Mouse (Mus musculus): ENCODE measurements at regions not wholly inside any gene's neighbourhood (a gene's known extent, or its start where the extent isn't known, plus 50 kb on each side); places are given as distances from the start of the nearest gene placed in this dataset.
"Not testable (repeated sequence)": the region's sequence is repeated elsewhere in the genome, so short reads cannot be mapped to it uniquely, and the experiment has no call there.

DNA sequence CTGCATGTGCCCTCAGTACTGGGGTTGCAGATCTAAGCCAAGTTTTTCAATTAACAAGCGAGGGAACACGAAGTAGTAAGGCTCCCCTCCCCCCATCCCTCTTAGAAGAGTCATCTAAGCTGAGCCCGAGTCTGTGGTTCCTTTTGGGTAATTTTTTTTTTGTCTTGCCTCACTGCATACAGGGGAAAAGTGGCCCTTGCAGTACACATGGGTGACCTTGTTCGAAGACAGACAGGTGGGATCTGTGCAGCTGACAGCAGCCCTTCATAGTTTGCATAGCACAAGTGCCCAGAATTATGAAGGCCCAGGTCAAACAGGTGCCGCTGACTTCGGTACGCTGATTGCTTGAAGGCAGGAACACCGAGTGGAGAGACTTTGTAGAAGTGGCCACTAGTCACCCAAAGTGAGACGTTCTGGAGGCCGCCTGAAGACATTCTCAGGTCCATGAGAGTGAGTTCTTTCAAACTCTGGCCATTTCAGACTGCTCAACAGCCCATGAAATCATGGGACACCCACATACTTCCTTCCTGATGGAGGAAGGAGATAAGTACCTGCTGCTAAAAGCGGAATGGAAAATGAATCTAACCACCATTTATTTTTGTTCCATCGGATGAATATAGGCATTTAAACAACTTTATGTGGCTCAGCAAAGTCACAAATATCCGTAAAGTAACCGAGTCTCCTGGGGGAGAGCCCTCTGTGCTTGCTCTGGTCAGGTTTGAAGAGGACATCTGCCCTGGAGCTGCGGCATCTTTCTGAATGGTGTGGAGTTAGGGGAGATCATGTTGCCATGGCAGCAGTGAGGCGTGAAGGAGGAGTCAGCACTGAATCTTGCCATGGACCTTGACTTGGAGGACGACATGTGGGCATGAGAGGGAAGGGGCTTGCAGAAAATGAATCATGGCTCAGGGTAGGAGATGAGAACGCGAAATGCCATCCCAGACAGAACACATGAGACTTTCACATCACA, 79.8 kb upstream of the Rpl34 start:
- no peak for TF ChIP-seq CTCF (IDR thresholded peaks at IDR 0.05; ENCODE audit: low read depth)
- no peak for TF ChIP-seq EP300 (IDR thresholded peaks at IDR 0.05; ENCODE audit: low read depth)
- H3K4me1 ChIP-seq (ENCODE audit: control insufficient read depth, insufficient read depth): no peaks in the 10 kb centered on the region
- no peak overlapping the region for H3K4me2 ChIP-seq (ENCODE audit: low read depth, low read length)
- DNase-seq (ENCODE audit: low spot score) (no peak), ATAC-seq (ENCODE audit: insufficient read depth, low read depth) (no peak)
- 65% methylated on average over 19 of the region's 19 CpGs for WGBS
- H3K9ac ChIP-seq (replicated peaks; ENCODE audit: low read depth, low read length): no peak overlapping the region
- H3K9me3 ChIP-seq (replicated peaks; ENCODE audit: control insufficient read depth, low read length): no peaks in the 10 kb centered on the region
- H3K27ac ChIP-seq (ENCODE audit: low read depth): no peak overlapping the region
- H3K36me3 ChIP-seq (replicated peaks; ENCODE audit: control insufficient read depth, insufficient read depth, low read length): no peaks in the 10 kb centered on the region
- H3K4me3 ChIP-seq (ENCODE audit: low read depth, low read length): no peak overlapping the region
- no peaks in the 10 kb centered on the region for H3K27me3 ChIP-seq (ENCODE audit: control insufficient read depth, insufficient read depth, low read length)

DNA sequence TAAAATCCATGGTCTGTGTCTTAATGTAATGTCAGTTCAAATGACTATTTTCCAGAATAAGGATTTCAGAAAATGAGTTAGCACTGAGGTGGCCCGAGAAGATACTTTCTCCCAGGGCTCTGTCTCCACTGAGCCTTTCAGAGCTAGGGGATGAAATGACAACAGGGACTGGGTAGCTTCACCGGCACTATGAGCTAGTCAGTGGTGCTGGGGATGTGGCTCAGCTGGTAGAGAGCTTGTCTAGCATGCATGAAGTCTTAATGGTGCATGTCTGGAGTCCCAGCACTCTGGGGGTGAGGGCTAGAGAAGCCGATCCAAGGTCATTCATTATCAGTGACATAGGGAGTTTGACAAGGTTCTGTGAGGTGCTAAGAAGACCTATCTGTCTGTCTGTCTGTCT, 75.1 kb upstream of the Rpl34 start:
- ATAC-seq (ENCODE audit: insufficient read depth, low read depth) (no peak), DNase-seq (ENCODE audit: low spot score) (no peak)
- H3K9ac ChIP-seq (replicated peaks; ENCODE audit: low read depth, low read length): no peak overlapping the region
- H3K27me3 ChIP-seq (ENCODE audit: control insufficient read depth, insufficient read depth, low read length): no peaks in the 10 kb centered on the region
- no peaks in the 10 kb centered on the region for H3K9me3 ChIP-seq (replicated peaks; ENCODE audit: control insufficient read depth, low read length)
- TF ChIP-seq CTCF (IDR thresholded peaks at IDR 0.05; ENCODE audit: low read depth) (no peak), EP300 (IDR thresholded peaks at IDR 0.05; ENCODE audit: low read depth) (no peak)
- no peaks in the 10 kb centered on the region for H3K36me3 ChIP-seq (replicated peaks; ENCODE audit: control insufficient read depth, insufficient read depth, low read length)
- H3K4me1 ChIP-seq (ENCODE audit: control insufficient read depth, insufficient read depth): no peaks in the 10 kb centered on the region
- no peak overlapping the region for H3K4me2 ChIP-seq (ENCODE audit: low read depth, low read length)
- 78% methylated on average over 3 of the region's 3 CpGs for WGBS
- no peak overlapping the region for H3K27ac ChIP-seq (ENCODE audit: low read depth)
- no peak overlapping the region for H3K4me3 ChIP-seq (ENCODE audit: low read depth, low read length)

DNA sequence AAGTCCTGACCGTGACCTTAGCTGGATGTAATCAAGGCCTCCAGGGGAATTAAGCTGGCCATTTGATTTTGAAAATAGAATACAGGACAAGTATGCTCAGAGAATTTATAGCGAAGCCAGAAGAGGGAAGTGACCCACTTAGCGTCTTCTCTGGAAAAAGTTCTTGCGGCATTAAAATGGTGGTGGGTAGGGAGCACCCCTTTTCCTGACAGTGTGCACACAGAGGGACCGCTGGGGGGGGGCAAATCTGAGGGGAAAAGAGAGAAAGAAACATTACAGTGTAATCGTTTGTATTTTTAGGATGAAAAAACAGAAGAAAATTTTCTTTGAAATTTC, 74.1 kb upstream of the Rpl34 start:
- DNase-seq (ENCODE audit: low spot score) (no peak), ATAC-seq (ENCODE audit: insufficient read depth, low read depth) (no peak)
- Histone ChIP-seq H3K4me1 (ENCODE audit: control insufficient read depth, insufficient read depth) (no peaks in the 10 kb centered on the region), H3K4me2 (ENCODE audit: low read depth, low read length) (no peak overlapping the region), H3K27ac (ENCODE audit: low read depth) (no peak overlapping the region), H3K27me3 (ENCODE audit: control insufficient read depth, insufficient read depth, low read length) (no peaks in the 10 kb centered on the region), H3K9me3 (replicated peaks; ENCODE audit: control insufficient read depth, low read length) (no peaks in the 10 kb centered on the region), H3K9ac (replicated peaks; ENCODE audit: low read depth, low read length) (no peak overlapping the region), H3K36me3 (replicated peaks; ENCODE audit: control insufficient read depth, insufficient read depth, low read length) (no peaks in the 10 kb centered on the region), H3K4me3 (ENCODE audit: low read depth, low read length) (no peak overlapping the region)
- 64% methylated on average over 6 of the region's 6 CpGs for WGBS
- TF ChIP-seq EP300 (IDR thresholded peaks at IDR 0.05; ENCODE audit: low read depth) (no peak), CTCF (IDR thresholded peaks at IDR 0.05; ENCODE audit: low read depth) (no peak)

DNA sequence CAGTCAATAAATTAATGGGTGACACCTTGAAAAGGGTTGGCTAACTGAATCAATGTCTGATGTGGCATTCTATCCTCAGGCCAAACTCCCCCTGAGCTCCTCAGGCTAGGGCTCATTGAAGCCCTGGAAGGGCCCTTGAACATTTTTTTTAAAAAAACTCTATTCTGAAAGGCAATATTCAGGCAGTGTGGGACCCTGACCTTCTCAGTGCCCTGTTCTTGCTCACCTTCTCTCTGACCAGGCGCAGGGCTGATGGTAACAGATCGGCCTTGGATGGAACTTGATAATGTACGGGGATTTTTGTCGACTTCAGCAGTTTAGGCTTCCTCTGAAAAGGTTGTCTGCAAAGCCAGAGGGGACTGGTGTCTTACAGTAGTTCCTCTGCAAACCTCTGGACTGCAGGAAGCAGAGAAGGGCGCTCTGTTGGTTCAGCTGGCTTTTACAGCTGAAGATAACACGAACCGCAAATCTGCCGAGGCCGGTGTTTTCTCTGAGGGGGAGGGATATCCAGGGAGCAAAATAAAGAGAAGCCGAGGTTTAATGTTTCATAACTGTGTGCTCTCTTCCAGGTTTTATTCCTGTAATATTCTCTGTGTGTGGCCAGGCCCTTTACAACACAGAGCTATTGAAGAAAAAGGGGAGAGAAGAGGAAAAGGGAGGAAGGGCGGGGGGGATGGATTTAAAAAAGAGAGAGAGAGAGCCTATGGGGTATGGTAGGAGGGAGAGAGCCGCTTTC, 73.6 kb upstream of the Rpl34 start:
- DNase-seq (ENCODE audit: low spot score): no peak
- no peak for ATAC-seq (ENCODE audit: insufficient read depth, low read depth)
- Histone ChIP-seq H3K4me1 (ENCODE audit: control insufficient read depth, insufficient read depth) (no peaks in the 10 kb centered on the region), H3K9ac (replicated peaks; ENCODE audit: low read depth, low read length) (no peak overlapping the region), H3K9me3 (replicated peaks; ENCODE audit: control insufficient read depth, low read length) (no peaks in the 10 kb centered on the region), H3K27ac (ENCODE audit: low read depth) (no peak overlapping the region), H3K4me2 (ENCODE audit: low read depth, low read length) (no peak overlapping the region), H3K36me3 (replicated peaks; ENCODE audit: control insufficient read depth, insufficient read depth, low read length) (no peaks in the 10 kb centered on the region), H3K4me3 (ENCODE audit: low read depth, low read length) (no peak overlapping the region), H3K27me3 (ENCODE audit: control insufficient read depth, insufficient read depth, low read length) (no peaks in the 10 kb centered on the region)
- no peak for TF ChIP-seq EP300 (IDR thresholded peaks at IDR 0.05; ENCODE audit: low read depth)
- no peak for TF ChIP-seq CTCF (IDR thresholded peaks at IDR 0.05; ENCODE audit: low read depth)
- WGBS: 28% methylated on average over 12 of the region's 12 CpGs

DNA sequence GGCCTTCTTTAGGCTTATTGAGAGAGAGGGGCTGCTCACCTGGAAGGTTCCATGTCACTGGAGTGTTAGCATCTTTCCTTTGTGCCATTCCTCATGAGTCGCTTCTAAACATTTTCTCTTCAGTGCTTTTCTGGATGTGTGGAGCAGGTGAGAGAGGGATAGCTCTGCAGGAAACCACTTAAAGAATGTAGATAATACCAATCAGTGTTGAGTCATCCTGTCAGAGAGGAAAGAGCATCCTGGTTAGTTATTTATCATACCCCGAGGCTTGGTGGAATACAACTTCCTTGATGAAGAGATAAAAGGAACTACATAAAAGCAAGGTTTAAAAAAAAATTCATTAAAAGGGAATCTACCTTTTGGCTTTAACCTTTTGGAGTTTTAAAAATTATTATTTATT, 69.8 kb upstream of the Rpl34 start:
- H3K27me3 ChIP-seq (ENCODE audit: control insufficient read depth, insufficient read depth, low read length): no peaks in the 10 kb centered on the region
- TF ChIP-seq CTCF (IDR thresholded peaks at IDR 0.05; ENCODE audit: low read depth): no peak
- TF ChIP-seq EP300 (IDR thresholded peaks at IDR 0.05; ENCODE audit: low read depth): no peak
- DNase-seq (ENCODE audit: low spot score): no peak
- no peak overlapping the region for H3K9ac ChIP-seq (replicated peaks; ENCODE audit: low read depth, low read length)
- WGBS: 39% methylated on average over 2 of the region's 2 CpGs
- H3K27ac ChIP-seq (ENCODE audit: low read depth): no peak overlapping the region
- no peaks in the 10 kb centered on the region for H3K4me1 ChIP-seq (ENCODE audit: control insufficient read depth, insufficient read depth)
- H3K36me3 ChIP-seq (replicated peaks; ENCODE audit: control insufficient read depth, insufficient read depth, low read length): no peaks in the 10 kb centered on the region
- H3K4me2 ChIP-seq (ENCODE audit: low read depth, low read length): no peak overlapping the region
- ATAC-seq (ENCODE audit: insufficient read depth, low read depth): no peak
- H3K4me3 ChIP-seq (ENCODE audit: low read depth, low read length): no peak overlapping the region
- no peaks in the 10 kb centered on the region for H3K9me3 ChIP-seq (replicated peaks; ENCODE audit: control insufficient read depth, low read length)

DNA sequence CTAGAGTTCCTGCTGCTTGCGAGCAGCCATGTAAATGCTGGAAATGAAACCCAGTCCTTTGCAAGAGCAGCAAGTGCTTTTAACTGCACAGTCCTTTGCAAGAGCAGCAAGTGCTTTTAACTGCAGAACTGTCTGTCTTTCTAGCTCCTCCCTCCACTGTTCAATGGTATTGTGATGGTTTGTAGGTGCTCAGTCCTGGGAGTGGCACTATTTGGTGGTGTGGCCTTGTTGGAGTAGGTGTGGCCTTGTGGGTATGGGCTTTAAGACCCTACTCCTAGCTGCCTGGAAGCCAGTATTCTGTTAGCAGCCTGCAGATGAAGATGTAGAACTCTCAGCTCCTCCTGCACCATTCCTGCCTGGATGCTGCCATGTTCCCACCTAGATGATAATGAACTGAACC, 67.8 kb upstream of the Rpl34 start:
- H3K27ac ChIP-seq (ENCODE audit: low read depth); H3K4me1 ChIP-seq (ENCODE audit: control insufficient read depth, insufficient read depth); DNase-seq (ENCODE audit: low spot score); H3K9ac ChIP-seq (replicated peaks; ENCODE audit: low read depth, low read length); H3K27me3 ChIP-seq (ENCODE audit: control insufficient read depth, insufficient read depth, low read length); H3K36me3 ChIP-seq (replicated peaks; ENCODE audit: control insufficient read depth, insufficient read depth, low read length); H3K4me3 ChIP-seq (ENCODE audit: low read depth, low read length); ATAC-seq (ENCODE audit: insufficient read depth, low read depth); H3K4me2 ChIP-seq (ENCODE audit: low read depth, low read length); H3K9me3 ChIP-seq (replicated peaks; ENCODE audit: control insufficient read depth, low read length): not testable (repeated sequence)
- WGBS: 91% methylated on average over 1 of the region's 1 CpGs
